Mouse (Mus musculus) v-Abl transformed pro-B cells (cell line): ENCODE data around the gene Necab3.

Experiments
- in situ Hi-C, 2 experiments: fragments of 400-800 bp; cut with MboI; formaldehyde crosslinking; loops; one replicate each; pipeline ENCODE4 v1.15.1; 2025; ENCODE audit not compliant: unreplicated experiment in 2 of 2

Gene Necab3

GRCm38 (mm10) chr2:154546711-154547110 is 12.0 kb downstream of the Necab3 start, which contains the start of gene 1700003F12Rik:
1700003F12Rik (plus strand) TSS chr2:154547085.
- in situ Hi-C loops, result no loop called here

- in situ Hi-C loops, result loop anchor here in 1 of 2 experiments (5.0 kb wide), 1 partner anchor 126 kb away; no protein-coding TSS in a partner anchor
Measured at GRCm38 (mm10) chr2:154543567-154544347, 14.9 kb downstream of the Necab3 start.

GRCm38 (mm10) chr2:154541630-154542029 is 17.1 kb downstream of the Necab3 start:
- in situ Hi-C loops, result loop anchor here in 1 of 2 experiments (5.0 kb wide), 1 partner anchor 124 kb away; no protein-coding TSS in a partner anchor

- in situ Hi-C loops, result loop anchor here (5.0 kb wide), 2 partner anchors 43 to 122 kb away; no protein-coding TSS in a partner anchor
Measured at GRCm38 (mm10) chr2:154539720-154540119, 19.0 kb downstream of the Necab3 start.

- in situ Hi-C loops, result loop anchor here in 1 of 2 experiments (5.0 kb wide), 1 partner anchor 44 kb away; no protein-coding TSS in a partner anchor
Measured at GRCm38 (mm10) chr2:154538710-154539109, 20.0 kb downstream of the Necab3 start.

- in situ Hi-C loops, result loop anchor here in 1 of 2 experiments (5.0 kb wide), 1 partner anchor 44 kb away; no protein-coding TSS in a partner anchor
Measured at GRCm38 (mm10) chr2:154538310-154538709, 20.4 kb downstream of the Necab3 start.

- in situ Hi-C loops, result loop anchor here in 1 of 2 experiments (5.0 kb wide), 1 partner anchor 48 kb away; no protein-coding TSS in a partner anchor
Measured at GRCm38 (mm10) chr2:154534704-154535270, 23.9 kb downstream of the Necab3 start.

GRCm38 (mm10) chr2:154532888-154533287 is 25.8 kb downstream of the Necab3 start:
- in situ Hi-C loops, result no loop called here

- in situ Hi-C loops, result no loop called here
Measured at GRCm38 (mm10) chr2:154526531-154526930, 32.2 kb downstream of the Necab3 start.

GRCm38 (mm10) chr2:154525285-154525684 is 33.4 kb downstream of the Necab3 start:
- in situ Hi-C loops, result no loop called here

GRCm38 (mm10) chr2:154522334-154522733 is 36.4 kb downstream of the Necab3 start:
- in situ Hi-C loops, result no loop called here

GRCm38 (mm10) chr2:154521449-154521848 is 37.2 kb downstream of the Necab3 start:
- in situ Hi-C loops, result no loop called here

- in situ Hi-C loops, result no loop called here
Measured at GRCm38 (mm10) chr2:154517424-154517823, 41.3 kb downstream of the Necab3 start.

GRCm38 (mm10) chr2:154516944-154517343 is 41.7 kb downstream of the Necab3 start:
- in situ Hi-C loops, result no loop called here

GRCm38 (mm10) chr2:154510141-154510540 is 48.5 kb downstream of the Necab3 start:
- in situ Hi-C loops, result no loop called here

GRCm38 (mm10) chr2:154508450-154508849 is 50.2 kb downstream of the Necab3 start:
- in situ Hi-C loops, result no loop called here

- in situ Hi-C loops, result no loop called here
Measured at GRCm38 (mm10) chr2:154507566-154508283, 51.0 kb downstream of the Necab3 start.

- in situ Hi-C loops, result no loop called here
Measured at GRCm38 (mm10) chr2:154507076-154507475, 51.6 kb downstream of the Necab3 start.

GRCm38 (mm10) chr2:154500758-154501157 is 57.9 kb downstream of the Necab3 start:
- in situ Hi-C loops, result no loop called here

GRCm38 (mm10) chr2:154499717-154500247 is 58.9 kb downstream of the Necab3 start:
- in situ Hi-C loops, result no loop called here

- in situ Hi-C loops, result no loop called here
Measured at GRCm38 (mm10) chr2:154498571-154498970, 60.1 kb downstream of the Necab3 start.
